Mouse (Mus musculus) hindbrain, embryonic 11.5 days (tissue): ENCODE measurements around the gene Ddx25. TPM values are rescaled to one million over a fixed set of nuclear protein-coding genes. Genes with fewer than 3 reads are reported as not detected.

Experiments
- ATAC-seq: fragments of 200-750 bp; cut with Nextera tagmentation; 2 replicates; pipeline ENCODE4 v1.8.0; 2017; ENCODE audit warnings: mild to moderate bottlenecking, moderate TSS enrichment, moderate library complexity; ENCODE audit not compliant: low FRiP score
- DNase-seq: peaks from one replicate; pipeline ENCODE4 v3.0.0-alpha.2; 2015; ENCODE audit warnings: low spot score
- H3K27ac ChIP-seq: fragments of 300-500 bp; sonication (generic); 2 replicates; pipeline ENCODE4 v1.5.1; 2014; ENCODE audit warnings: mild to moderate bottlenecking, low read depth, low read length
- H3K27me3 ChIP-seq: fragments of 300-500 bp; sonication (generic); 2 replicates; pipeline ENCODE4 v1.6.1; 2014; ENCODE audit warnings: mild to moderate bottlenecking, low read length, moderate library complexity, mixed read lengths; ENCODE audit not compliant: control insufficient read depth, insufficient read depth
- H3K36me3 ChIP-seq: fragments of 300-500 bp; sonication (generic); 2 replicates; pipeline ENCODE4 v1.6.1; 2014; ENCODE audit warnings: mild to moderate bottlenecking, low read length, moderate library complexity, mixed read lengths; ENCODE audit not compliant: control insufficient read depth, insufficient read depth
- H3K4me1 ChIP-seq: fragments of 300-500 bp; sonication (generic); replicated peaks from 2 replicates; pipeline ENCODE4 v1.6.1; 2014; ENCODE audit warnings: low read length, mixed read lengths; ENCODE audit not compliant: control insufficient read depth, insufficient read depth
- H3K4me2 ChIP-seq: fragments of 300-500 bp; sonication (generic); replicated peaks from 2 replicates; pipeline ENCODE4 v1.6.1; 2014; ENCODE audit warnings: mild to moderate bottlenecking, low read depth, low read length
- H3K4me3 ChIP-seq: fragments of 300-500 bp; sonication (generic); 2 replicates; pipeline ENCODE4 v1.5.1; 2014; ENCODE audit warnings: low read depth, low read length
- H3K9ac ChIP-seq: fragments of 300-500 bp; sonication (generic); 2 replicates; pipeline ENCODE4 v1.6.1; 2014; ENCODE audit warnings: low read depth, low read length
- H3K9me3 ChIP-seq: fragments of 300-500 bp; sonication (generic); 2 replicates; pipeline ENCODE4 v1.6.1; 2016; ENCODE audit warnings: low read length; ENCODE audit not compliant: control insufficient read depth
- WGBS: fragments of 180-500 bp; shearing (Covaris S2); extraction: QIAGEN DNeasy Blood & Tissue Kit; methylation state at CpG from one replicate; pipeline ENCODE4 v1.1.7; 2014; 5-methylcytosine and 5-hydroxymethylcytosine counted together
- polyA plus RNA-seq: library from polyadenylated mRNA; unstranded; fragments of >200 nt; fragmentation: Nextera tagmentation; extraction: Ambion mirVana; gene quantifications from 2 replicates; pipeline ENCODE4 v1.2.1, GENCODE M21; 2014

The Ddx25 gene
- polyA plus RNA-seq, 1 experiment from 2014 or later = 10.0 TPM

DNA sequence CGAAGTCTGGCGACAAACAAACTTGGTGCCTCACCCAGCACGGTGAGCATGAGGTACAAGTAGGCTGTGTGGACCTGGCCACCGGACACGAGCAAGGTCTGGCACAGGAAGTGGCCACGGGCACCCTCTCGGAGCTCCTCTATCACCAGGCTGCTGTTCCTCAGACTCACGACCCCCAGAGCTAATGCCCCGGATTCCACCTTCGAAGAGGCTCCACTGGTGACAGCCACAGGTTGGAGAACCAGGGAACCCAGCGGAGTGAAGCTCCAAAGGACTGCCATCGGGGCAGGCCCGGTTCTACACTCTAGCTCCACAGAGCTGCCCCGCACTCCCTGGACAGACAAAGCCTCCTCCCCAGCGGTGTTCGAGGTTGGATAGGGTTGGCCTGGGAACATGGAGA, 41.6 kb downstream of the Ddx25 start:
- Histone ChIP-seq H3K4me3 (no peak overlapping the region), H3K4me1 (no peaks in the 10 kb centered on the region), H3K9ac (no peak overlapping the region), H3K27ac (no peak overlapping the region), H3K27me3 (no peaks in the 10 kb centered on the region), H3K9me3 (no peaks in the 10 kb centered on the region), H3K36me3 (no peaks in the 10 kb centered on the region), H3K4me2 (no peak overlapping the region)
- DNase-seq = no peak
- WGBS = 97% methylated on average over 15 of the region's 16 CpGs
- ATAC-seq = no peak

DNA sequence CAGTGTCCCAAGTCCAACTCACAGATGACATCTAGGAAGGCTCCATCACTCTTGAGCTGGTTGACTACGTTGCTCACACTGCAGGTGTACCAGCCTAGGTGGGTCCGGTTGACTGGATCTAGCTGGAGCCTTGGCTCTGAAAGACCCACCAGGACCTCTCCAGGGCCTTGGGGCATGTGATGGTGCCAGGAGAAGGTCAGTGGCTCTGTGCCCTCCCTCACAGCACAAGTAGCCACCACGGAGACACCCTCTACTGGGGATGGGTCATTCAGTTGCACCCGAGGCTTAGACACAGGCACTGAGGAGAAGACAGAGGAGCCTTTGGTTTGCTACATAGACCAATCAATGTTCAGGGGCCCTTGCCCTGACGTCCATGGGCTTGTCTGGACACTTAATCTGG, 42.1 kb downstream of the Ddx25 start:
- 92% methylated on average over 5 of the region's 5 CpGs for WGBS
- no peak overlapping the region for H3K4me3 ChIP-seq
- no peak for ATAC-seq

DNA sequence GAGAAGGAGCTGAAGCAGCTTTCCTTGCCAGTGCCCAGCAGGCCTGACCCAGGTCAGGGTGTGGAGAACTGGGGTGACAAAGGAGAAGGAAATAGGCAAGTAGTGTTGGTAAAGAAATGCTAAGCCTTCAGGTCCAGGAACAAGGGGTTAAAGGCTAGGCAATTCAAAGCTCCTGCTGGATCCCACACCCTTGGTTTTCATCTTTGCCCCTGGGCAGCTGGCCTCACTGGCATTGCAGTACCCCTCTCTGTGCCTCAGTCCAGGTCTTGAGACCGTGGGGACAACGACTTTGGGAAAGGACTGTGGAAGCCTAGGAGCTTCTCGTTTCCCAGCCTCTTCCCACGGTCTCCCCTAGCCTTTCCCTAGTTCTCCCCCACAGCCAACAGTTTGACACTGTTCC, 44.4 kb downstream of the Ddx25 start:
- Histone ChIP-seq H3K36me3 (no peaks in the 10 kb centered on the region), H3K27me3 (no peaks in the 10 kb centered on the region), H3K4me2 (no peak overlapping the region), H3K9ac (no peak overlapping the region), H3K27ac (no peak overlapping the region), H3K4me3 (no peak overlapping the region), H3K9me3 (no peaks in the 10 kb centered on the region), H3K4me1 (no peaks in the 10 kb centered on the region)
- ATAC-seq (no peak), DNase-seq (no peak)
- 86% methylated on average over 4 of the region's 4 CpGs for WGBS

More for the DNA sequence above, 42.1 kb downstream of the Ddx25 start:
- DNase-seq = no peak
- Histone ChIP-seq H3K27ac (no peak overlapping the region), H3K4me2 (no peak overlapping the region), H3K27me3 (no peaks in the 10 kb centered on the region), H3K4me1 (no peaks in the 10 kb centered on the region), H3K9me3 (no peaks in the 10 kb centered on the region), H3K36me3 (no peaks in the 10 kb centered on the region), H3K9ac (no peak overlapping the region)

DNA sequence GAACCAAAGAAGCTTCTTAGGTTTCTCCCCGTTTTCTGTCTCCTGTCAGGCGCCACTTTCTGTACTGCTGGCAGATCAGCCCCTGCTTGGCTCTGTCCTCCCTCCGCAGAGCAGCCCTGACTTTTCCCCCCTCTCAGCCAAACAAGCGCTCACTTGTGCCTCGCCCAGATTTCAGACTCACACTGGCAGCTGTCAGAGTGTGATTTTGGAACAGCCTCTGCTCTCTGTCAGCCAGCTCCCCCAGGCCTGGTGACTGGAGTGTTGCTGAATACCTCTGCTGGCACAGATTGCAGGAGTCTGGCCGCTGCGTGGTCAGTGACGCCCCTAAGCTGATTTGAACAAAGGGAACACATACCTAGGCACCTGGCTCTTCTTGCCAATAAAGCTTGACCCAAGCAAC, 50.1 kb downstream of the Ddx25 start:
- Histone ChIP-seq H3K9me3 (no peaks in the 10 kb centered on the region), H3K27ac (no peak overlapping the region), H3K4me1 (no peaks in the 10 kb centered on the region), H3K9ac (no peak overlapping the region), H3K4me2 (no peak overlapping the region), H3K36me3 (no peaks in the 10 kb centered on the region), H3K27me3 (no peaks in the 10 kb centered on the region), H3K4me3 (no peak overlapping the region)
- ATAC-seq = no peak
- no peak for DNase-seq
- 65% methylated on average over 8 of the region's 8 CpGs for WGBS

DNA sequence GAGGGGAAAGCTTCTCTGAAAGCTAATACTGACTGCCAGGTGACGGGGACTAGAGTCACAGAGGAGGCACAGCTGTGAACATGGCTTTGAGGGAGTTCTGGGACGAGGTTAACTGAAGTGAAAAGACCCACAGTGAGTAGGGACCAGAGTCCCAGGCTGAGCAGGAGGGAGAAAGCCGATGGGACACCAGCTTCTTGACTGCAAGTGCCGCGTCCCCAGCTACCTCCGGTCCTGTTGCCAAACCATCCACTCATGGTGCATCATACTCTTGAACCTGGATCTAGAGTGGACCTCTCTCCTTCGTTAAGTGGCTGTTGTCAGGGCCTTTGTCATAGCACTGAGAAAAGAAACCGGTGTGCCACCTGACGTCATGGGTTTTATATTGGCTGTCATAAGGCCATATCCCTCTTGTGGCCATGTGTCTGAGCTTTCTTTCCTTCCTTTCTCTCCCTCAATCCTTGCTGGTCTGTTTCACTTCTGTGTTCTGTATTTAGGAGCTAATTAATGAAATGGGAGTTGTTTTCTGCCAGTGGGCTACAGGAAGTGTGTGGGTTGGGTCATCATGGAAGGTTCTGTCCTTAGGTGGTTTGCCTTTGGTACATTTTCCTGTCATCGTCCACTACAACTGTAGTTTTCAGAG, 55.8 kb downstream of the Ddx25 start:
- ATAC-seq = no peak
- 90% methylated on average over 10 of the region's 10 CpGs for WGBS
- DNase-seq = no peak
- H3K9me3 ChIP-seq = no peaks in the 10 kb centered on the region
- 0 out of 2 replicates have a peak, but pooled peaks cover 2% of the 10 kb centered on the region for H3K36me3 ChIP-seq
- H3K27me3 ChIP-seq = no peaks in the 10 kb centered on the region
- H3K27ac ChIP-seq = no peak overlapping the region
- no peaks in the 10 kb centered on the region for H3K4me1 ChIP-seq
- no peak overlapping the region for H3K4me3 ChIP-seq
- no peak overlapping the region for H3K4me2 ChIP-seq
- no peak overlapping the region for H3K9ac ChIP-seq

DNA sequence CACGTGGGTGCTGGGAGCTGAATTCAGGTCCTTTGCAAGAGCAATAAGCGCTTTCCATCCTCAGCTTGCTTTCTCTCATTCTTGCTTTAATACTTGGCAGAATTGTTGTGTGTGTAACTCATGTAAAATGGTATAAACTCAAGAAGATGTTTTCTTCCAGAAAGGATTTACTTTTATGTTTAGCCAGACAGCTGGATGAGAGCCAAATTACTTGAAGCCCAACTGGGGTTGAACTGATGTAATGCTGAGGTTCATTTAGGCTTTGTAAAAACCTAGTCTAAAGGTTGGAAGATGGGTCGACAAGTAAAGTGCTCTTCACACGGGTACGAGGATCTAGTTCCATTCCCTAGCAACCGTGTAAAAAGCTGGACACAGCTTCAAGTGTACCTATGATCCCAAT, 58.4 kb downstream of the Ddx25 start:
- ATAC-seq (no peak), DNase-seq (no peak)
- 86% methylated on average over 6 of the region's 6 CpGs for WGBS
- no peaks in the 10 kb centered on the region for H3K27me3 ChIP-seq
- H3K36me3 ChIP-seq = 0 out of 2 replicates have a peak, but pooled peaks cover 2% of the 10 kb centered on the region
- no peak overlapping the region for H3K27ac ChIP-seq
- no peak overlapping the region for H3K4me2 ChIP-seq
- H3K9ac ChIP-seq = no peak overlapping the region
- H3K4me1 ChIP-seq = no peaks in the 10 kb centered on the region
- H3K9me3 ChIP-seq = no peaks in the 10 kb centered on the region
- no peak overlapping the region for H3K4me3 ChIP-seq

DNA sequence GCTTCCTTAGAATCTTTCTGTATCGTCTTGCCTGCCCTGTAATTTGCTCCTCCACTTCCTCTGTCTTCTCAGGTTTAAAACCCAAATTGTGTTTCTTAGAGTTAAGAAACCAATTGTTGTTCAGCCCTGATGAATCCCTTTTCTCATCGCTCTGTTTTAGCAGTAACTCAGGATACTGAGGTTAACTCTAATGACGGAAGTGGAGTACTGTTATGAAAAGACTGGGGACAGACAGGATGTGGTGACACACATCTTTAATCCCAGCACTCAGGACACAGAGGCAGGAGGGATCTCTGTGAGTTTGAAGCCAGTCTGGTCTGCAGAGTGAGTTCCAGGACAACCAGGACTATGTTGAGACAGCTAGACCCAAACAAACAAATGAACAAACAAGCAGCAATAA, 62.9 kb downstream of the Ddx25 start:
- Histone ChIP-seq H3K4me3 (no peak overlapping the region), H3K4me1 (no peaks in the 10 kb centered on the region), H3K9ac (no peak overlapping the region), H3K9me3 (no peaks in the 10 kb centered on the region), H3K4me2 (no peak overlapping the region), H3K36me3 (0 out of 2 replicates have a peak, but pooled peaks cover 2% of the 10 kb centered on the region), H3K27ac (no peak overlapping the region), H3K27me3 (no peaks in the 10 kb centered on the region)
- no peak for DNase-seq
- no peak for ATAC-seq
- WGBS = 78% methylated on average over 3 of the region's 3 CpGs

DNA sequence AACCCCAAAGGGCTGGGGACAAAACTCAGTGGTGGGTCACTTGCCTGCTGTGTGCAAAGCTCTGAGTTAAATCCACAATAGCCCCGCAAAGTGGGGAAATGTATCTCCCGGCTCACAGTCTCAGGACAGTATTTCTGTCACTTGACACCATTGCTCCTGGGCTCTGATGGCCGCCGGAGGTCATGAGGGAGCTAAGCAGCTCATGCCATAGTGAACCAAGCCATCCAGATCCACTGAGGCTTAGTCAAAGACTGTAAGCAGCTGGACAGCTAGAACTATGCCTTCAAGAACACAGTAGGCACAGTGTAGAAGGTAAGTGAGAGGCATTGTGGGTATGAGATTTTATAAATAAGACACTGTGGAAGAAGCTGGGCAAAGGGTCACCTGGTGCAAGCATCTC, 63.4 kb downstream of the Ddx25 start:
- Histone ChIP-seq H3K27ac (no peak overlapping the region), H3K4me1 (no peaks in the 10 kb centered on the region), H3K4me2 (no peak overlapping the region), H3K9me3 (no peaks in the 10 kb centered on the region), H3K27me3 (no peaks in the 10 kb centered on the region), H3K9ac (no peak overlapping the region), H3K36me3 (0 out of 2 replicates have a peak, but pooled peaks cover 2% of the 10 kb centered on the region), H3K4me3 (no peak overlapping the region)
- ATAC-seq (no peak), DNase-seq (no peak)
- WGBS = 56% methylated on average over 4 of the region's 4 CpGs

DNA sequence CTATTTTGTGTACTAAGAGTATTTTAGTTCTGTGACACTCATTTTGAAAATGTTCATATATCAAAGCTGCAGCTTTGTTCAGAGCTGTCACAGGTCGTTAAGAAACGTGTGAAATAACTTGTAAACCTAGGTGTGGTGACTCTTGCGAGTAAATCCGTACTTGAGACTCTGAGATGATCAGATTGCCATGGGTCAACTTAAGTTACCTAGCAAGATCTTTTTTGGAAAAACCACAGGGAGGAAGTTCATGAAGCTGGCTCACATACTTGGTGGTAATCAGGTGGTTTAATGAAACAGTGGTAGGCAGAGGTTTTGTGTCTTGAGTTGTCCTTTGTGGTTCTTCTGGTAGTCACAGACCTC, 64.6 kb downstream of the Ddx25 start:
- 0 out of 2 replicates have a peak, but pooled peaks cover 2% of the 10 kb centered on the region for H3K36me3 ChIP-seq
- 74% methylated on average over 4 of the region's 4 CpGs for WGBS
- no peak overlapping the region for H3K4me2 ChIP-seq
- no peak overlapping the region for H3K4me3 ChIP-seq
- H3K27ac ChIP-seq = no peak overlapping the region
- H3K9me3 ChIP-seq = no peaks in the 10 kb centered on the region
- DNase-seq = no peak
- no peak overlapping the region for H3K9ac ChIP-seq
- ATAC-seq = no peak
- H3K4me1 ChIP-seq = no peaks in the 10 kb centered on the region
- H3K27me3 ChIP-seq = no peaks in the 10 kb centered on the region
